Mouse (Mus musculus): Measurements from ENCODE around the gene Ensa. TPM values are rescaled to one million over a fixed set of nuclear protein-coding genes. Genes with fewer than 3 reads are reported as not detected.

The Ensa gene
- total and polyA plus RNA-seq, 2 experiments: 5.0 to 23.5 TPM

- DNase-seq (ENCODE audit: extremely low read depth, low read depth, low spot score): no peak
- peaks cover 16% of the 10 kb centered on the region for H3K4me1 ChIP-seq (ENCODE audit: control insufficient read depth, insufficient read depth, low read length)
- no peak overlapping the region for H3K9ac ChIP-seq (ENCODE audit: low read depth, low read length)
- no peaks in the 10 kb centered on the region for H3K27me3 ChIP-seq (ENCODE audit: control insufficient read depth, insufficient read depth, low read length)
- TF ChIP-seq POLR2A (IDR thresholded peaks at IDR 0.05; ENCODE audit: extremely low read depth, insufficient read depth, low read length): no peak
- no peak for TF ChIP-seq CTCF (IDR thresholded peaks at IDR 0.05; ENCODE audit: low read depth, low read length)
- H3K4me3 ChIP-seq (ENCODE audit: insufficient read depth, low read depth, low read length): no peak overlapping the region
- 80% methylated on average over 3 of the region's 3 CpGs for WGBS
- peak overlapping the region; percentile 86 for H3K27ac ChIP-seq (replicated peaks; ENCODE audit: insufficient read depth, low read depth, low read length)
- peaks cover 19% of the 10 kb centered on the region for H3K36me3 ChIP-seq (ENCODE audit: control insufficient read depth, insufficient read depth, low read length)
- H3K79me2 ChIP-seq (ENCODE audit: control insufficient read depth, insufficient read depth, low read length): peaks cover 24% of the 10 kb centered on the region
Observed at GRCm38 (mm10) chr3:95657711-95658110, 32.9 kb downstream of the Ensa start.

DNA sequence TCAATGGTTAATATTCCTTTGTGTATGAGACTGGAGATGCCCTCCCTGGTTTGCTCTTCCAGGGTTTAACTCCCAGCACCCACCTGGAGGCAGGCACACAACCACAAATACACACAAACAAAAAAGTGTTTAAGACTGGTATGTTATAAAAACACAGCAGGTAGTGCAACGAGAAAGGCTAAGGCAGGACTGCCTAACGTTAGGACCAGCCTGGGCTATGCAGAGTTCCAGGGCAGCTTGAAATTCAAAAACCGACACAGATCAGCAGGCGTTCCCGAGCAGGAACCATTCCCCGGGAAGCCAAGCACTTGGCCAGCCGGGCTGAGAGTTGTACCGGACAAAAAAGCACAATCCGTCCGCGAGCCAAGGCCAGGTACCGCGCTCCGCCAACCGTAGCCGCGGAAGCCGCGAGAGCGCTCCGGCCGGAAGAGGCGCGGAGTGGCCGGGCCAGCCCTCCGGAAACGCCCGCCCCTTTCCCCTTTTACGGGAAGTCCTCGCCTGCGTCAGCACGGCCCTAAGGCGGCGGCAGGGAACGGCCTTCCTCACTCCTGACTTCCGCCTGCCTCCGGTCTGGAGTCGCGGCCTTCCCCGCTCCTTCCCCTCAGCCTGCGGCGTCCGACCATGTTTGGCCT lies 33.6 kb downstream of the Ensa start, which contains the start of gene Mcl1:
Gene Mcl1, plus strand, starts transcription at position 553 of the 632 bp plus-strand sequence.
- H3K27ac ChIP-seq (replicated peaks; ENCODE audit: insufficient read depth, low read depth, low read length): peak within 1 kb of the TSS; percentile 98
- TF ChIP-seq CTCF (IDR thresholded peaks at IDR 0.05; ENCODE audit: low read depth, low read length) (no peak), POLR2A (IDR thresholded peaks at IDR 0.05; ENCODE audit: extremely low read depth, insufficient read depth, low read length) (peak; percentile 99)
- DNase-seq (ENCODE audit: extremely low read depth, low read depth, low spot score): peak; percentile 85
- no peaks in the 10 kb centered on the region for H3K27me3 ChIP-seq (ENCODE audit: control insufficient read depth, insufficient read depth, low read length)
- peaks cover 25% of the 10 kb centered on the region for H3K36me3 ChIP-seq (ENCODE audit: control insufficient read depth, insufficient read depth, low read length)
- peak within 1 kb of the TSS; percentile 100 for H3K4me3 ChIP-seq (ENCODE audit: insufficient read depth, low read depth, low read length)
- H3K79me2 ChIP-seq (ENCODE audit: control insufficient read depth, insufficient read depth, low read length): peaks cover 26% of the 10 kb centered on the region
- under 1% methylated on average over 43 of the region's 43 CpGs for WGBS
- H3K4me1 ChIP-seq (ENCODE audit: control insufficient read depth, insufficient read depth, low read length): peaks cover 20% of the 10 kb centered on the region
- peak within 1 kb of the TSS; percentile 93 for H3K9ac ChIP-seq (ENCODE audit: low read depth, low read length)

DNA sequence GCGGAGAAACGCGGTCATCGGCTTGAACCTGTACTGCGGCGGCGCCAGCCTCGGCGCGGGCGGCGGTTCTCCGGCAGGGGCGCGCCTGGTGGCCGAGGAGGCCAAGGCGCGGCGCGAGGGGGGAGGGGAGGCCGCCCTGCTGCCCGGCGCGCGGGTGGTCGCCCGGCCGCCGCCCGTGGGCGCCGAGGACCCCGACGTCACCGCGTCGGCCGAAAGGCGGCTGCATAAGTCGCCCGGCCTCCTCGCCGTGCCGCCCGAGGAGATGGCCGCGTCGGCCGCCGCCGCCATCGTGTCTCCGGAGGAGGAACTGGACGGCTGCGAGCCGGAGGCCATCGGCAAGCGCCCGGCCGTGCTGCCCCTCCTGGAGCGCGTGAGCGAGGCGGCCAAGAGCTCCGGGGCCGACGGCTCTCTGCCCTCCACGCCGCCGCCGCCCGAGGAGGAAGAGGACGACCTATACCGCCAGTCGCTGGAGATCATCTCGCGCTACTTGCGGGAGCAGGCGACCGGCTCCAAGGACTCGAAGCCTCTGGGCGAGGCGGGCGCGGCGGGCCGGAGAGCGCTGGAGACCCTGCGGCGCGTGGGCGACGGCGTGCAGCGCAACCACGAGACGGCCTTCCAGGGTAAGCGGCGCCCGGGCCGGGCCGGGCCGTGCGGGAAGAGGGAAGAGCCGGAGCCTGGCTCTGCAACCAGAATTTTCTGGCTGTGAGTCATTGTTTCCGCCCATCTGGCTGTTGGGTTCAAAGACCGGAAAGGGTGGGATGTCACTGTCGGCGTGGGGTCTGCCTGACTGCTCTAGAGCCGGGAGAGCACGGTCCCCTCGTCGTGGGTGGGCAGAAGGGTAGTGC lies 34.3 kb downstream of the Ensa start:
- peak; percentile 58 for DNase-seq (ENCODE audit: extremely low read depth, low read depth, low spot score)

DNA sequence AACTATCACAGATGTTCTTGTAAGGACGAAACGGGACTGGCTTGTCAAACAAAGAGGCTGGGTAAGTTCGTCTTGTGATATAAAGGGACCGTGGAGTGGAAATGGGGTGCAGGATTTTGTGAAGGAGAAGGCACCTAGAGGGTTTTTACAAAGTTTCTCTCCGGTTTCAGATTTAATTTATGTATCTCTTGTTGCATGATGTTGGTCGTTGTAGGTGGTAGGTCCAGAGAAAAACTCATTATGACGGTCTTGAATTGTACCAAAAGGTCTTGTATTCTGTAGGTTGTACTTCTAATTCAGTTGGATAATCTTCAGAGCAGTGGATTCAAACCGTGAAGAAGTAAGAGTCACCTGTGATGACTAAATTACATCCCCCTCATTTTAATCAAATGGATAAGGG lies 35.2 kb downstream of the Ensa start:
- Histone ChIP-seq H3K4me1 (ENCODE audit: control insufficient read depth, insufficient read depth, low read length) (peaks cover 36% of the 10 kb centered on the region), H3K27me3 (ENCODE audit: control insufficient read depth, insufficient read depth, low read length) (no peaks in the 10 kb centered on the region), H3K36me3 (ENCODE audit: control insufficient read depth, insufficient read depth, low read length) (peaks cover 39% of the 10 kb centered on the region), H3K4me3 (ENCODE audit: insufficient read depth, low read depth, low read length) (peak overlapping the region; percentile 100), H3K27ac (replicated peaks; ENCODE audit: insufficient read depth, low read depth, low read length) (peak overlapping the region; percentile 98), H3K79me2 (ENCODE audit: control insufficient read depth, insufficient read depth, low read length) (peaks cover 26% of the 10 kb centered on the region), H3K9ac (ENCODE audit: low read depth, low read length) (peak overlapping the region; percentile 93)
- TF ChIP-seq CTCF (IDR thresholded peaks at IDR 0.05; ENCODE audit: low read depth, low read length) (no peak), POLR2A (IDR thresholded peaks at IDR 0.05; ENCODE audit: extremely low read depth, insufficient read depth, low read length) (no peak)
- under 1% methylated on average over 8 of the region's 8 CpGs for WGBS
- no peak for DNase-seq (ENCODE audit: extremely low read depth, low read depth, low spot score)

More for the DNA sequence above, 34.3 kb downstream of the Ensa start:
- under 1% methylated on average over 95 of the region's 113 CpGs for WGBS
- Histone ChIP-seq H3K36me3 (ENCODE audit: control insufficient read depth, insufficient read depth, low read length) (peaks cover 32% of the 10 kb centered on the region), H3K27ac (replicated peaks; ENCODE audit: insufficient read depth, low read depth, low read length) (peak overlapping the region; percentile 98), H3K4me1 (ENCODE audit: control insufficient read depth, insufficient read depth, low read length) (peaks cover 27% of the 10 kb centered on the region), H3K9ac (ENCODE audit: low read depth, low read length) (peak overlapping the region; percentile 93), H3K4me3 (ENCODE audit: insufficient read depth, low read depth, low read length) (peak overlapping the region; percentile 100), H3K79me2 (ENCODE audit: control insufficient read depth, insufficient read depth, low read length) (peaks cover 26% of the 10 kb centered on the region), H3K27me3 (ENCODE audit: control insufficient read depth, insufficient read depth, low read length) (no peaks in the 10 kb centered on the region)
- TF ChIP-seq CTCF (IDR thresholded peaks at IDR 0.05; ENCODE audit: low read depth, low read length): no peak
- TF ChIP-seq POLR2A (IDR thresholded peaks at IDR 0.05; ENCODE audit: extremely low read depth, insufficient read depth, low read length): no peak

DNA sequence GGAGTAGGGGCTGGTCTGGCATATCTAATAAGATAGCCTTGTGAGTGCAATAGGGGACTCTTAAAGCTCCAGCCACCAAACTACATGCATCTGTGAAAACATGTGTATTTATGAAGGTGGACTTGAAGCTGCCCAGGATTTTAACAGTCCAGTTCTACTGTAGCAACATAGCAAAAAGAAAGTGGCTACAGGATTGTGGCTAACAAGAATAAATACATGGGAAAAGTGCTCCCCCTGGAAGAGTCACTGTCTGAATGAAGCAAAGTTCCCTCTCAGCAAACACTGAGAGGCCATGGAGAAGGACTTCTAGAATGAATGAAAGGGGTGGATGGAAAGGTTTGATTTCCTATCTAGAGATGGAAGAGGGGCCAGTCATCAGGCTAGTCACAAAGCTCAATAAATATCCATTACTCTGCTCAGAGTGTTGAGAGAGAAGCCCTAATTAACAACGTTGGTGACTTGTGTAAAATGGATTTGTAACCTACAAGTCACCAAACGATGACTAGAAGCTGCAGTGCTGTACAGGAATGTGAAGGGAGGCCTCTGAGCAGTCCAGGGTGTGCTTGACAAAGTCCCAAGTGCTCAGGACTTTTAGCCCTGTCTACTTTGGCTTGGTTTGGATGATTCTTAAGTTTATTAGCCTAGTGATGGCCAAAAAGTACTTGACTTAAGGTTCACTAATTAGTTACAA lies 36.1 kb downstream of the Ensa start:
- peak overlapping the region; percentile 100 for H3K4me3 ChIP-seq (ENCODE audit: insufficient read depth, low read depth, low read length)
- H3K79me2 ChIP-seq (ENCODE audit: control insufficient read depth, insufficient read depth, low read length): peaks cover 26% of the 10 kb centered on the region
- H3K27ac ChIP-seq (replicated peaks; ENCODE audit: insufficient read depth, low read depth, low read length): peak overlapping the region; percentile 59
- no peaks in the 10 kb centered on the region for H3K27me3 ChIP-seq (ENCODE audit: control insufficient read depth, insufficient read depth, low read length)
- H3K36me3 ChIP-seq (ENCODE audit: control insufficient read depth, insufficient read depth, low read length): peaks cover 42% of the 10 kb centered on the region
- peak; percentile 67 for DNase-seq (ENCODE audit: extremely low read depth, low read depth, low spot score)
- TF ChIP-seq POLR2A (IDR thresholded peaks at IDR 0.05; ENCODE audit: extremely low read depth, insufficient read depth, low read length): no peak
- no peak for TF ChIP-seq CTCF (IDR thresholded peaks at IDR 0.05; ENCODE audit: low read depth, low read length)
- 1% methylated on average over 2 of the region's 2 CpGs for WGBS
- H3K4me1 ChIP-seq (ENCODE audit: control insufficient read depth, insufficient read depth, low read length): peaks cover 42% of the 10 kb centered on the region
- peak overlapping the region; percentile 61 for H3K9ac ChIP-seq (ENCODE audit: low read depth, low read length)

All from liver, adult 2 months (tissue).